Mouse (Mus musculus): ENCODE results near the gene Ano4. TPM values are rescaled to one million over a fixed set of nuclear protein-coding genes. Genes with fewer than 3 reads are reported as not detected.

The Ano4 gene
- 0.68 and 0.96 TPM in 2 replicates for polyA plus RNA-seq (2014; fragmentation: Nextera tagmentation; extraction: Ambion mirVana)

DNA sequence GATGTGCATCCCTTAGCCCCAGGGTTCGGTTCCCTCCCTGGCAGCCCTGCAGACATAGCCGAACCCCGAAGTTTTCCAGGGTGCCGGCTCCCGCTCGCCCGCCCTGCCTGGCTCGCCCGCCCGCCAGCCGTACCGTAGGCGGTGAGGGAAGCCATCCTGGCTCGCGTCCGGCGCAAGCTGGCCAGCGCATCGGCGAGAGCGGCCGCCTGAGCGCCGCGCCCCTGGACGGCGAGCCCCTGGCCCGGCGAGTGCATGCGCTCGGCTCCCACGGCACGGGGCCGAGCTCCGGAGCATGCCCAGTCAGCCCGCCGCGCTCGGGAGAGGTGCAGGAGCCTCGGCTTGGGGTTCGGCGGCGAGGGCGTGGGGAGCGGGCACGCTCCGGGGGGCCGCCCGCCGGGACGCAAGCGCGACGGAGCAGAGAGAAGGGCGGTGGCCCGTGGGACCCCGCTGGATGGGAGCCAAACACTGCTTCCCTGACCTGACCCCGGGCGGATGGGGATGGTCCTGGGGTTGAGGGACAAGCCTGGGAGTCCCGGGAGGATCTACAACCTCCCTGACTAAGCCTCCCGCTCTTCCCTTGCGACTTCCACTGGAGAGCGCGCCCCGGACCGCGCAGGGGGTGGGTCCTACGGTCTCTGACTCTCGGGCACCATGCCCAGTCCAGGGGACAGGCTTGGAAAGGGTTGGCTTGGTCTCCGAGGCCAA lies at the start of gene Ano4:
Gene Ano4 (minus strand): TSS at position 272 of the 705 bp plus-strand sequence.
- Histone ChIP-seq H3K36me3 (ENCODE audit: control insufficient read depth, insufficient read depth, low read length) (no peaks in the 10 kb centered on the region), H3K9me3 (ENCODE audit: control insufficient read depth, low read length) (no peaks in the 10 kb centered on the region), H3K9ac (ENCODE audit: low read length) (peak within 1 kb of the TSS; percentile 32; the same call in 1 of the 2 replicates), H3K4me3 (ENCODE audit: low read depth, low read length) (peak within 1 kb of the TSS; percentile 42), H3K27me3 (ENCODE audit: control insufficient read depth, insufficient read depth, low read length) (peaks cover 30% of the 10 kb centered on the region), H3K27ac (replicated peaks; ENCODE audit: low read depth, low read length) (no peak within 1 kb of the TSS), H3K4me2 (ENCODE audit: low read depth, severe bottlenecking) (peak within 1 kb of the TSS; percentile 73), H3K4me1 (ENCODE audit: control insufficient read depth, insufficient read depth, low read length) (no peaks in the 10 kb centered on the region)
- DNase-seq (ENCODE audit: low spot score) (peak; percentile 41), ATAC-seq (ENCODE audit: insufficient number of reproducible peaks, low FRiP score, low TSS enrichment, low read depth) (peak; percentile 73)
- WGBS, result under 1% methylated on average over 66 of the region's 70 CpGs

GRCm38 (mm10) chr10:89392687-89393086 lies 48.1 kb upstream of the Ano4 start:
- H3K4me1 ChIP-seq (ENCODE audit: control insufficient read depth, insufficient read depth, low read length), result no peaks in the 10 kb centered on the region
- H3K9ac ChIP-seq (ENCODE audit: low read length), result no peak overlapping the region
- H3K4me2 ChIP-seq (ENCODE audit: low read depth, severe bottlenecking), result no peak overlapping the region
- no peaks in the 10 kb centered on the region for H3K36me3 ChIP-seq (ENCODE audit: control insufficient read depth, insufficient read depth, low read length)
- ATAC-seq (ENCODE audit: insufficient number of reproducible peaks, low FRiP score, low TSS enrichment, low read depth), result no peak
- no peaks in the 10 kb centered on the region for H3K27me3 ChIP-seq (ENCODE audit: control insufficient read depth, insufficient read depth, low read length)
- WGBS, result 35% methylated on average over 4 of the region's 4 CpGs
- H3K27ac ChIP-seq (replicated peaks; ENCODE audit: low read depth, low read length), result no peak overlapping the region
- H3K9me3 ChIP-seq (ENCODE audit: control insufficient read depth, low read length), result no peaks in the 10 kb centered on the region
- DNase-seq (ENCODE audit: low spot score), result no peak
- H3K4me3 ChIP-seq (ENCODE audit: low read depth, low read length), result no peak overlapping the region

DNA sequence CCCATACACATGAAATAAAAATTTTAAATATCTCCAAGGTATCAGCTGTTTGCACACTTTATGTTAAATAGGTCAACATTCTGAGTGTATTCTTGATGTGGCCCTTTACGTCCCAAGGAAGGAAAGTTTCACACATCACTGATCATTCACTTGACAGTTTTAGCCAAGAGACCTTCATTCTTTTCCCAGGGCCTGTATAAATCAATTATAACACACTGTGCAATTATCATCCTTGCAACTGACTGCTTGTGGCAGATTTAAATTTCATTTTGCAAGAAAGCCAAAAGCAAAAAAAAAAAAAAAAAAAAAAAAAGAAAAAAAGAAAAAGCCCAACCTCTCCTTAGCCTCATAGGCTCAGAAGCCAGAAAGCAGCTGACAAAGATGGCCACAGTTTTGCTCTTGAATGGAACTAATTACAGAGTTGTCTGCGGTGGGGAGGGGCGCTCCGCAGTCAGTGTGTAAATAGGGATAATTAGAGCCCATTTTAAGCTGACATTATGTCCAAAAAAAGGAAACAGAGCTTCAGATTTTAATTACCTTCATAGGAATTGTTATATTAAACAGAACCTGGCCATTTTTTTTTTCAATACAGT lies 47.1 kb upstream of the Ano4 start:
- Histone ChIP-seq H3K27me3 (ENCODE audit: control insufficient read depth, insufficient read depth, low read length) (no peaks in the 10 kb centered on the region), H3K9ac (ENCODE audit: low read length) (no peak overlapping the region), H3K4me3 (ENCODE audit: low read depth, low read length) (no peak overlapping the region), H3K4me1 (ENCODE audit: control insufficient read depth, insufficient read depth, low read length) (no peaks in the 10 kb centered on the region), H3K27ac (replicated peaks; ENCODE audit: low read depth, low read length) (no peak overlapping the region), H3K4me2 (ENCODE audit: low read depth, severe bottlenecking) (no peak overlapping the region), H3K36me3 (ENCODE audit: control insufficient read depth, insufficient read depth, low read length) (no peaks in the 10 kb centered on the region), H3K9me3 (ENCODE audit: control insufficient read depth, low read length) (no peaks in the 10 kb centered on the region)
- ATAC-seq (ENCODE audit: insufficient number of reproducible peaks, low FRiP score, low TSS enrichment, low read depth) (no peak), DNase-seq (ENCODE audit: low spot score) (no peak)
- 73% methylated on average over 4 of the region's 4 CpGs for WGBS

DNA sequence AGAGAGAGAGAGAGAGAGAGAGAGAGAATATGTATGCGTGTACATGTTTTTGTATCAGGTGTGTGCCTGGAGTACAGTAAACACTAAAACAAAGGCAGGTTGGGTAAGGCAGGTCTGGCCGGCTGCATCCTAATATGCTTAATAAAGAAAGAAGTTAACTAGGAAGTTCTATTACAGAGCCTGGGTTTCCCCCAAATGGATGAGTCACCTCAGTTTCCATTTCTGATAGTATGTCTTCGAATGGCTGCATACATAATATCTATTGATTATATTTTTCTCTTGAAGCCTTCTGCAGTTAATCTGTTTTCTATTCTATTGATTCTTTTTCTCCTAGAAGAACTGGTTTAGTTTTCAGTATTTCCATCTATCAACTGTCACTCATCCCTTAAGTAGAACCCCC lies 41.9 kb upstream of the Ano4 start:
- ATAC-seq (ENCODE audit: insufficient number of reproducible peaks, low FRiP score, low TSS enrichment, low read depth), result no peak
- WGBS, result 84% methylated on average over 3 of the region's 3 CpGs
- DNase-seq (ENCODE audit: low spot score), result no peak
- no peak overlapping the region for H3K4me2 ChIP-seq (ENCODE audit: low read depth, severe bottlenecking)
- no peaks in the 10 kb centered on the region for H3K27me3 ChIP-seq (ENCODE audit: control insufficient read depth, insufficient read depth, low read length)
- H3K9ac ChIP-seq (ENCODE audit: low read length), result no peak overlapping the region
- H3K9me3 ChIP-seq (ENCODE audit: control insufficient read depth, low read length), result no peaks in the 10 kb centered on the region
- no peak overlapping the region for H3K27ac ChIP-seq (replicated peaks; ENCODE audit: low read depth, low read length)
- H3K4me3 ChIP-seq (ENCODE audit: low read depth, low read length), result no peak overlapping the region
- H3K4me1 ChIP-seq (ENCODE audit: control insufficient read depth, insufficient read depth, low read length), result no peaks in the 10 kb centered on the region
- no peaks in the 10 kb centered on the region for H3K36me3 ChIP-seq (ENCODE audit: control insufficient read depth, insufficient read depth, low read length)

- DNase-seq (ENCODE audit: low spot score), result peak; percentile 86
- Histone ChIP-seq H3K9me3 (ENCODE audit: control insufficient read depth, low read length) (no peaks in the 10 kb centered on the region), H3K27ac (replicated peaks; ENCODE audit: low read depth, low read length) (no peak overlapping the region), H3K27me3 (ENCODE audit: control insufficient read depth, insufficient read depth, low read length) (no peaks in the 10 kb centered on the region), H3K4me1 (ENCODE audit: control insufficient read depth, insufficient read depth, low read length) (no peaks in the 10 kb centered on the region), H3K4me3 (ENCODE audit: low read depth, low read length) (no peak overlapping the region), H3K36me3 (ENCODE audit: control insufficient read depth, insufficient read depth, low read length) (no peaks in the 10 kb centered on the region), H3K4me2 (ENCODE audit: low read depth, severe bottlenecking) (no peak overlapping the region), H3K9ac (ENCODE audit: low read length) (no peak overlapping the region)
- peak; percentile 73; the same call in 1 of the 2 replicates for ATAC-seq (ENCODE audit: insufficient number of reproducible peaks, low FRiP score, low TSS enrichment, low read depth)
- 3% methylated on average over 5 of the region's 5 CpGs for WGBS
These were observed 38.9 kb upstream of the Ano4 start for GRCm38 (mm10) chr10:89383462-89383861.

GRCm38 (mm10) chr10:89377750-89378149 lies 33.2 kb upstream of the Ano4 start:
- Histone ChIP-seq H3K36me3 (ENCODE audit: control insufficient read depth, insufficient read depth, low read length) (no peaks in the 10 kb centered on the region), H3K27me3 (ENCODE audit: control insufficient read depth, insufficient read depth, low read length) (no peaks in the 10 kb centered on the region), H3K4me1 (ENCODE audit: control insufficient read depth, insufficient read depth, low read length) (no peaks in the 10 kb centered on the region), H3K4me2 (ENCODE audit: low read depth, severe bottlenecking) (no peak overlapping the region), H3K4me3 (ENCODE audit: low read depth, low read length) (no peak overlapping the region), H3K9ac (ENCODE audit: low read length) (no peak overlapping the region), H3K27ac (replicated peaks; ENCODE audit: low read depth, low read length) (no peak overlapping the region), H3K9me3 (ENCODE audit: control insufficient read depth, low read length) (no peaks in the 10 kb centered on the region)
- 76% methylated on average over 4 of the region's 4 CpGs for WGBS
- DNase-seq (ENCODE audit: low spot score), result no peak
- no peak for ATAC-seq (ENCODE audit: insufficient number of reproducible peaks, low FRiP score, low TSS enrichment, low read depth)

- no peak overlapping the region for H3K4me3 ChIP-seq (ENCODE audit: low read depth, low read length)
- DNase-seq (ENCODE audit: low spot score) (no peak), ATAC-seq (ENCODE audit: insufficient number of reproducible peaks, low FRiP score, low TSS enrichment, low read depth) (no peak)
- H3K36me3 ChIP-seq (ENCODE audit: control insufficient read depth, insufficient read depth, low read length), result no peaks in the 10 kb centered on the region
- no peaks in the 10 kb centered on the region for H3K9me3 ChIP-seq (ENCODE audit: control insufficient read depth, low read length)
- WGBS, result 26% methylated on average over 1 of the region's 1 CpGs
- H3K27me3 ChIP-seq (ENCODE audit: control insufficient read depth, insufficient read depth, low read length), result no peaks in the 10 kb centered on the region
- H3K4me2 ChIP-seq (ENCODE audit: low read depth, severe bottlenecking), result no peak overlapping the region
- H3K27ac ChIP-seq (replicated peaks; ENCODE audit: low read depth, low read length), result no peak overlapping the region
- no peak overlapping the region for H3K9ac ChIP-seq (ENCODE audit: low read length)
- no peaks in the 10 kb centered on the region for H3K4me1 ChIP-seq (ENCODE audit: control insufficient read depth, insufficient read depth, low read length)
These were observed 25.5 kb upstream of the Ano4 start for GRCm38 (mm10) chr10:89370051-89370450.

DNA sequence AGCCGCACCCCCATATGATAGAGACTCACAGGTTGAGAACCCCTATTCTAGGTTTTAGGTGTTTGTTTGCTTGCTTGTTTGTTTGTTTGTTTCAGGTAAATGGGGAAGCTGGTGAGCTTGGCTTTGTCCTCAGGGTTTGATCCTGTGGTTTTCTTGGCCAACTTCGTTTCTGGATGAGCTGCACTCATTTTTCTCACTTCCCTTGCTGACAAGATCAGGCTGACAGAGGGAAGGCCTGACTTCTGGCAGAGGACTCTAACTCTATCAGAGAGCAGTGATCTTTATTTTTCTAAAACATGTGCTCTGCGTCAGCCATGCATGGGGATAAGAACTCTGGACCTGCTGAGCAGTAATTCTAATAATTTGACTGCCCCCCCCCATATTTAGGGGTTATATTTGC lies 14.4 kb upstream of the Ano4 start:
- DNase-seq (ENCODE audit: low spot score) (no peak), ATAC-seq (ENCODE audit: insufficient number of reproducible peaks, low FRiP score, low TSS enrichment, low read depth) (no peak)
- H3K27me3 ChIP-seq (ENCODE audit: control insufficient read depth, insufficient read depth, low read length), result no peaks in the 10 kb centered on the region

More for the DNA sequence above, 14.4 kb upstream of the Ano4 start:
- Histone ChIP-seq H3K4me1 (ENCODE audit: control insufficient read depth, insufficient read depth, low read length) (no peaks in the 10 kb centered on the region), H3K36me3 (ENCODE audit: control insufficient read depth, insufficient read depth, low read length) (no peaks in the 10 kb centered on the region), H3K4me2 (ENCODE audit: low read depth, severe bottlenecking) (no peak overlapping the region), H3K9ac (ENCODE audit: low read length) (no peak overlapping the region), H3K9me3 (ENCODE audit: control insufficient read depth, low read length) (no peaks in the 10 kb centered on the region), H3K4me3 (ENCODE audit: low read depth, low read length) (no peak overlapping the region), H3K27ac (replicated peaks; ENCODE audit: low read depth, low read length) (no peak overlapping the region)
- 73% methylated on average over 3 of the region's 3 CpGs for WGBS
